Mouse (Mus musculus) erythroid progenitor cell, adult 5-6 weeks (primary cell): Measurements from ENCODE around the gene Arl5c. TPM values are rescaled to one million over a fixed set of nuclear protein-coding genes. Genes with fewer than 3 reads are reported as not detected.

Experiments used
- ATAC-seq: replicated peaks from 2 replicates; pipeline ENCODE4 v1.8.0; 2016; ENCODE audit warnings: moderate number of reproducible peaks, mild to moderate bottlenecking, moderate TSS enrichment, inconsistent platforms; ENCODE audit not compliant: poor library complexity, low FRiP score, severe bottlenecking
- total RNA-seq, 2 experiments: library from RNA; stranded (forward) in 1 of 2; stranded (reverse) in 1 of 2; fragments of 150-400 nt in 1 of 2; fragments of 186-747, 209-891 nt in 1 of 2; gene quantifications; 2 replicates each; pipeline versions ENCODE4 v1.2.3 to v1.2.4; 2015 to 2017; ENCODE audit warnings: low replicate concordance in 2 of 2

Arl5c gene
- total RNA-seq (2015; ENCODE audit: low replicate concordance) (8.8 and 24.5 TPM in 2 replicates), total RNA-seq (2017; ENCODE audit: low replicate concordance) (9.6 and 17.5 TPM in 2 replicates)

DNA sequence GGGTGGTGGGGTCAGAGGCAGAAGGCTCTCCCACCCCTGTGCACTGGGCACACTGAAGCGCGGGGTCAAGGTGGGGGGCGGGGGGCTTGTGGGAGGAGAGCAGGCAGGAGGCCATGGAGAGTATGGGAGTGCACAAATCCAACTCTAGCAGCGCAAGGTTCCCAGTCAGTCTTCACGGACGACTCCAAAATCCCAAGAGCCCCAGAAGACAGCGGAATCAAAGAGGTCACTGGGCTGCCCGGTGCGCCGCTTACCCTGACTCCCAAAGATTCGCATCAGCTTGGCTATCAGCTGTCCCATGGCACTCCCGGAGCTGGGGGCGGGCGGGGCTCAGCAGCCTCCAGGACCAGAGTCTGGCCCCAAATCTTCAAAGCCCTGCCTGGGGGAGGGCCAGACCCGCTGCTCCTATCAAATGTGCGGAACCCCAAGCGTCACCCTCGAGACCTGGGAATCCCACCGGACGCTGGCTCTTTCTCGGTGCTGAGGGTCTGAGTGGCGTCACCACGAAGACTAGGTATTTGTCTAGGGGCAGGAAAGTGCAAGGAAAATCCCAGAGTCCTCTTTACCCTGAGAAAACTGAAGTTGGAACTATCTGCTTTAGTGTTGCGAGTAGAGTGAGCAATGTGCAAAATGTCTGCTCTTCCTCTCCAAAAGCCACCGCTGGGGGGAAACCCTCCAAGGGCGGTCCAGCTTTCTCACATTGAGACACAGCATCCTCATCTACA lies at the start of gene Arl5c:
Arl5c (minus strand) TSS at position 618 of the 725 bp plus-strand sequence.
- no peak for ATAC-seq

DNA sequence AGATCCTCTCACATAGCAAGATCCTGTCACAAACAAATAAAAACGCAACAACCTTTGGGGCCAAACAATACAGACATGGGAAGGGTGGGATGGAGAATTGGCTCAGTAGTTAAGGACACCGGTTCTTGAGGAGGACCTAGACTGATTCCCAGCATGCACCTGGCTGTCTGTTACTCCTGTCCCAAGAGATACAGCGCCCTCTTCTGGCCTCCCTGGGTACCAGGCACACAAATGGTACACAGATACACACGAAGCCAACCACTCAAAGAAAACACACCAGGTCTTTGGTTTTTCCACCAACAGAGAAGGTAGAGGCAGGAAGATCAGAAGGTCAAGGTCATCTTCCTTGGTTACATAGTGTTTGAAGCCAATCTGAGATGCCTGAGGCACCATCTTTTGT lies 49.6 kb upstream of the Arl5c start:
- ATAC-seq, result no peak

DNA sequence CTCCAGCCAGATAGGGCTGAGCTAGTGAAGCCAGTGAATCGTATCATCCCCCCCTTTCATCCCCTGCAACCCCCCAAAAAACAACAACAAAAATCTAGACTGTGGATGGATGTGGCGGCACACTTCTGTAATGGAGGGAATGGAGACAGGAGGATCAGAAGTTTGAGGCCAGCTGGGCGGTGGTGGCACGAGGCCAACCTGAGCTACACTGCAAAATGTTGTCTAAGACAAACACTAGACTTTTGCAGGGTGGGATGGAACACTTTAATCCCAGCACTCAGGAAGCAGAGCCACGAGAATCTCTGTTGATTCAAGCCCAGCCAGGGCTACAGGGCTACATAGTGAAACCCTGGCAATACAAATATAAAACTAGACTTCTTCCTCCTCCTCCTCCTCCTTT lies 48.1 kb upstream of the Arl5c start:
- no peak for ATAC-seq

DNA sequence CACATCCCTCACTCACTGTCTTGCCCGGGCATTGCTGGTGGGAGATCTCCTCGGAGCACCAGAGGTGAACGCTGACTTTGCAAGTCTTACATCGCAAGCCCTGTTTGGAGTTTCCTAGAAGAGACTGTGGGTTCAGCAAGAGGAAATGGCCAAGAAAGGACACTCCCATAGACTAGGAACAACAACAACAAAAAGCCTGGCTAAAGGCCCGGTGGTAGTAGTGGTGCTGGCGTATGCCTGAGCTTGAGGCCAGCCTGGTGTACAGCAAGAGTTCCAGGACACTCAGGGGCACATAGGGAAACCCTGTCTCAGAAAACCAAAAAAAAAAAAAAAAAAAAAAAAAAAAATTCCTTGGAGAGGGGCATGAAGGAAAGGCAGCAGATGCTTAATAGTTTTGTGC lies 46.8 kb upstream of the Arl5c start:
- no peak for ATAC-seq

DNA sequence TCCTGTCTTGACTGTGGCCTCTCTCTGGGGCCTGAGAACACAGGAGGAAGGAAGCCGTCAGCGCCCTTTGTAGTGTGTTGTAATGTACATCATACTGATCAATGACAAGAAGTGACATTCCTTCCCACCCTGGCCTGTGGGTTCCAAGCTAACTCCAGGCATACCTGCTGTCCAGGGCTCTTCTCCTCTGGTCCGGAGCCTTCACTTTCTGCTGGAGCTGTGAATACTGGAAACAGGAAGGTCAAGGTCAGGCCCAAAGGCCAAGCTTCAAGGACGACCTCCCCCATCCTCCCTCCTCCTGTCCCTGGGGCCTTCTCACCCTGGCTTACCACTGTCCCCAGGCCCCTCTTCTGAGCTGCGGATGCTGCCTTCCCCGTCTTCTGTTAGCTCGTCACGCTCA lies 45.0 kb upstream of the Arl5c start:
- ATAC-seq, result no peak

DNA sequence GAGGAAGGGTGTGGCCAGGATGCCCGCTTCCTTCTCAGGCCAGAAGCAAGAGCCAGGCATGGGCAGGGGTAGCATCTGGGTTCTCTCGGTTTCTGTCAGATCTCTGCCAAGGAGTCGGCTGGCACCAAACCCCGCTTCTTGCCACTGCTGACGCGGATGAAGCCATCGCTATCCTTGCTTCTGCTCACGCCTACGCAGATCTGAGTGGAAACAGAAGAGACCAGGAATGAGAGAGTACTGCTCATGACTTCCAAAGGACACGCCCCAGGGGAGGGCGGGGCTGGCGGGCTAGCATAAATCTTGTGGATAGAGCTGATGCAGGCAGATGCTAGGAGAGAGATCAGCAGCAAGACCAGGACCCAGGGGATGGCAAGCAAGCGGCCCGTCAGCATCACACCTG lies 41.9 kb upstream of the Arl5c start:
- no peak for ATAC-seq

DNA sequence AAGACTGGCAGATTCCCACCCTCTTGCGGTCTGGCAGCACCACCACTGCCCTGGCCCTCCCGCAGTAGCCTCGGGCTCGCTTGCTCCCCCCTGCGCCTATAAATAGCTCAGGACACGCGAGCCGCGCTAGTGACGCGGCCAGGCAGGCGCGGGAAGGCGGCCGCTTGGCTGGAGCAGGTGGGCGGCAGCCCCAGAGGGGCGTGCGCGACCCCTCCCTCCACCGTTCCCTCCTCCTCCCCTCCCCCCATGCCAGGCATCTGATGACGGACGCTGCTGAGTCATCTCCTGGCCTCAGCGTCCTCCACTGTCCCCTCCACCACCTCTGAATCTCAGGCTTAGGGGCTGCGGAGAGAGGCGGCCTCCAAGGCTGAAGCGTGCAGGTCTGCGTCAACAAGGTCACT lies 40.0 kb upstream of the Arl5c start:
- ATAC-seq, result no peak

DNA sequence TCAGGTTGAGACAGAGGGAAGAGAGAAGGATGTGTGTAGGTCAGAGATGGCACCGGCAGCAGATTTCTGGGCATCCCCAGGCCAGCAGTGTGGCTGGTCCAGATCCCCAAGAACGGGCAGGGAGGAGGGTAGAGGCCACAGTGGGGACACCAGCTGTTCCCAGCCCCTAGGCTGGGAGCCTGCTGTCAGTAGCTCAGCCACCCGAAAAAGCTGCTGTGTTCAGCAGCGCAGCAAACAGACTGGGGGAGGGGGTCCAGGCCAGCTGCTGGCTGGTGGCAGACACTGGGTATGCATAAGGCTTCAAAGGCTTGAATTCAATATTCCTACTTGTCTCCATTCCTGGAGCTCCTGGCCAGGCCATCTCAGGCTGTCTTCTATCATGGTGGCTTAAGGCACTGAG lies 38.9 kb upstream of the Arl5c start:
- ATAC-seq, result no peak

DNA sequence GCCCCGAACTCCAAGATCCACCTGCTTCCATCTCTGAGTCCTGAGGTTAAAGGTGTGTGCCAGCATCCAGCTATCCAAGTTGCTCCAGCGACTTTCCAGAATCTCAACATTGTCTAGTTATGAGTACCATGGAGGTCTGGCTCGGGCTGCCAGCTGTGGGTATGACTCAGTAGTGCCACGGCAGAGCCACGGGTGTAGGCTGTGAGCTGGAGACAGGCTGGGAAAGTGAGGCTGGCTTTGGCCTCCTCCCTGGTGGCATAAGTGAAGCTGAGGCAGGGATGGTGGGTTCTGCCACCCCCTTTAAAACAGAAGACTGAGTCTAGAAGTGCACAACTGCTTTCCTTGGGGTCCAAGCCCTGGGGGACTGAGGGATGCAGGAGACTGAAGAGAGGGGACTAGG lies 38.1 kb upstream of the Arl5c start:
- no peak for ATAC-seq

DNA sequence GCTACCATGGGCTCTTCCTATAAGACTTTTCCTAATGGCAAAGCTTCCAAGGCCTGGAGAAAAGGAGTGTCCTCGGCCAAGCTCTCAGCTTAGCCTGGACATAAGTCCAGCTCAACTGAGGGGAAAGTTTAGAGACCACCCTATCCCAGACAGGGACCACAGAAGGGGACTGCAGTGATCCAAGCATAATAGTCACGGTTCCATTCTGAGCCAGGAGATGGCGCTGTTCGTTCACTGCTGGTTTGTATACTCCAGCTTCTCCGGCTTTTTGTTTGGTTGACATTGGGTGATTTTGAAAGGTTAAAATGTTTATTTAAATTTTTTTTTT lies 35.4 kb upstream of the Arl5c start:
- ATAC-seq, result no peak

DNA sequence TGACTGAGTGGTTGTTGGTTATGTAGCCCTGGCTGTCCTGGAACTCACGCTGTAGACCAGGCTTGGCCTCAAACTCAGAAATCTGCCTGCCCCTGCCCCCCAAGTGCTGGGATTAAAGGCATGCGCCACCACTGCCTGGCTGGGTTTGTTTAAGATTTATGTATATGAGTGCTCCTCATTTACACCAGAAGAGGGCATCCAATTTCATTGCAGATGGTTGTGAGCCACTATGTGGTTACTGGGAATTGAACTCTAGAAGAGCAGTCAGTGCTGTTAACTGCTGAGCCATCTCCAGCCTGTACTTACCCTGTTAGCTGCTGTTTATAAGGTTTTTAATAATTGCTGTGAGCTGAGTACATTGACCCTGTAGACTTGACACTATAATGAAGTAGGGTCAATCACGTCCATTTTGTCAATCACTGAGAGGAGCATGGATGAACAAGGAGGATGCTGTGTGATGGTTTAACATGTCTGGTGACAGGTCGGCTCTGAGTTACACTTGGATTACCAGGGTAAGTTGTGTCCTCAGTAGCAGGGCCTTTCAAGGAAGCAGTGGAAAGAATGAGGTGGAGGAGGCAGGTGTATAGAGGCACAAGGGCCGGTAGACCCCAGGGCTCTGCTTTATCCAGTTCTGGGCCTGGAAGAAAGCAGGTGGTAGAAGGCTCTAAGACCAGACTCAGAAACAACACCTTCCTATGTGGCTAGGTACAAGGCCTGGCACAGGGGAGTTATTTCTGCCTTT lies 34.9 kb upstream of the Arl5c start:
- ATAC-seq, result no peak

DNA sequence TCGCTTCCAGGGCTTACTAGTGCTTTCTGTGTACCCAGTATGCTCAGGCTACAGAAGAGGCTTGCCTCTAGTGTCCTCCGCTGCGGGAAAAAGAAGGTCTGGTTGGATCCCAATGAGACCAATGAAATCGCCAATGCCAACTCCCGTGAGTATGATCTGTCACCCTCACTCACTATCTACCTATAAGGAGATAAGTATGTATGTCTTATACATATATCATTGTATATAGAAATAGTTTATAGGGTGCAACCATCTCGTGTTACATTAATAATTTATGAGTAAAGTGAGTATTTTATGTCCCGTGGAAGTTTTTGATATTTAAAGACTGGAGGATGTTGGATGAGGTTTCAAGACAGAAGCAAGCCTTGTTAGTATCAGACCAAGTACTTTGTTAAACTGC lies 31.8 kb upstream of the Arl5c start:
- ATAC-seq, result no peak

DNA sequence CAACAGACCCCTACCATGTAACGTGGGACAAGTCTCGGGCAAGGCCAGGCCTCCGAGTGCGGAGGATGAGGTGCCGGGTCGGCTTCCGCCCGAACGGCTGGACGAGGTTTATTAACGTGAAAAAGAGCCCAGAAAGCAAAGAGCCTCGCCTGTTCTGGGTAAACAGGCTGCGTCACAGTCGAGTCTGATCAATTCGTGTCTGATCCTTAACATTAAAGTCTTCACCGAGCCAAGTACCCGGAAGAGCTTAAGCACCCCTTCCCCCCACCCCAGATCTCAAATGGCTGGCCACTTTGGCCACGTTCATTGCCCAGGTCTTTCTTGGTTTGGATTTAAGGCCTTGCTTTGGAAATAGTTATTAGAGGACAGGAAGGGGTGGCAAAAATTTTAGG lies 31.3 kb upstream of the Arl5c start:
- no peak for ATAC-seq

DNA sequence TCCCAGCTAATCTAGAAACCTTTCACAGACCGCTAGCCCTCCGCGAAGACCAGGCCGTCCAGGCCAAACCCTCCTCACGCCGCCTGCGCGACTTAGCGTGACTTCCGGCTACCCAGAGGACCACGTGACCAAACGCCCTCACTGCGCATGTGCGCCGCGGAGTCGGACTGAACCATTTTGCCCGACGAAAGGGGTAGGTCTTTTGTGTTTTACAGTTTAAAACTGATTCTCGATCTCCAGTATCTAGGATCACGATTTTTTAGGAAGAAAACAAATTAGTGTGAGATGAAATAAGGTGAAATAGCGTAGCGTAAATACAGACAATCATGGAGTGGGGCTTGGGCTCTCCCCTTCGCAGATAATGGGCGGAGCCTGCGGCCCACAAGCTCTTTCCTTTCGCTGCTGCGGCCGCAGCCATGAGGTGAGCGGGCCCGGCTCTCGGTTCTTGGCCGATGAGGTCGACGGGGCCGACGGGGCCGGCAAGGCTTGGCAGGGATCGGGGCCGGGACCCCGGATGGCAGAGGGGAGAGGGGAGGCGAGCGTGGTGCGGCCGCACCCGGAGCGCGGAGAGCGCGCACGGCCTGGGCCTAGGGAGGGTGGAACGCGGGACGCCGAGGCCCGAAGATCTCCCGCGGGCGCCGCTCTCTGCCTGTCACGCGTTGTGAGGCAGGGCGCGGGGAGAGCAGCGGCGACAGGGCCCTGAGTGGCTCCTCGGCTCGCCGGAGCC lies 30.8 kb upstream of the Arl5c start, which contains the start of gene Rpl19:
Rpl19 (plus strand) TSS at position 141 of the 727 bp plus-strand sequence.
- ATAC-seq, result peak; percentile 88

DNA sequence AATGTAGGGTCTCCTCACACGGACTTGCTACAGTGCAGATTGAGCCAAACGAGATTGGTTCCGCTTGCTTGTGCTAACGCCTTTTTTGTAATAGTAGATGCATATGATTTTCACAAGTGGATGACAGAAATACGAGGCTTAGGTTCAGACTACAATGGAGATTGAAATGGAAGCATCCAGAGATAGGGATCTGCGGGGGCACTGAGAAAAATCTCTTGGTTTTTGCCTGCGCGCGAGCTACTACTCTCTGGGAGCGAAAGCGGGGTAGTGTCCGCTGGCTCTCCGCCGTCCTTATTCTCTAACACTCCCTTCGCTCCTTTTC lies 30.2 kb upstream of the Arl5c start:
- peak; percentile 25; the same call in 1 of the 2 replicates for ATAC-seq

DNA sequence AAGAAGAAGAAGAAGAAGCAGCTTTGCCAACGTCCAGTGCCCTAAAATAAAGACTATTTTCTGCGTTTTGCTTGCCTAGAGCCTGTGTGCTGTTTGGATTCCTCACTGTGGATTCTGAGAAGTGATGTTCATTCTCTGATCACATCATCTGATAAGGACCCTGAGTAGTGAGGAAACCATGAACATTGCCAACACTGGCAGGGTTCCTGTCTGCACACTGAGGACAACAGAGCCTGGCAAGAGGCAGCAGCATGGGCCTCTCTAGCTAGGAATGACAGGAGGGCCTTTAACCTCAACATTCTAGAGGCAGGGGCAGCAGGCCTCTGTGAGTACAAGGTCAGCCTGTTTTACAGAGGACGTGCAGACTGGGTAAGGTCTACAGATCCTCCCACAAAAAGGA lies 28.5 kb upstream of the Arl5c start:
- ATAC-seq, result no peak

DNA sequence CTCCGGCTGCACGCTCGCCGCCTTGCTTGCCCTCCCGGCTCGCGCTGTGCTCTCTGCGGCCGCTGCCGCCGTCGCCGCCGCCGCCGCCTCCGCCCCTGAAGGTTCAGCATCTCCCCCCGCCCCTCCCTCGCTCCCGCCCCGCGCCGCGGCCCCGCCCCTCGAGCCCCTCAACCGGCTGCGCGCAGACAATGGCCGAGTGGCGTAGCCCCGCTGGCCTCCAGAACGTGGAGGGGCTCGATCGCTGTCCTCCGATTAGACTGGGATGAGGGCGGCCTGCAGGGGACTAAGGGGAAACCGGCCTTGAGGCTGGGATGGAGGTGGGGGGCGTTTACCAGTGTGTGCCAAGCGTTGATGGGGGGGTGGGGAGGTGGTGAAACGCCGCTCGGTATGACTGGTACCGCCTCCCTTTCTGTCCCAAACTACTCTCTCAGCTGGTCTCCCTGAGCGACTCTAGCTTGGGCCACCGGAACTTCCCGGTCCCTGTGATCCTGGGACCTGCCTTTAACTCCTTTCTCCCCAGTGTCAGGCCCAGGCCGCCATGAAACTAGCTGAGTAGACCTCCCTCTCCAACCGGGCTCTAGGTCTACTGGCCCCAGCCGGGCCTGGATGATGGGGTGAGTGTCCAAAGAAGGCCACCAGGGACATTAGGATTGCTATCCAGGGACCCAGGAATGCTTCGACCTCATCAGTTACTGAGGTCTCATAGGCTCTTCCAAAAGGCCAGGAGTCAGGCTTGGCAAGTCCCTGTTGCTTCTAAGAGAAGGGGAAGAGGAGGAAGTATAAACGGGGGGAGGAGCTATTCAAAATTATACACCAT lies 26.8 kb upstream of the Arl5c start, which contains the start of gene Cacnb1:
Cacnb1 (minus strand) TSS at position 480 of the 817 bp plus-strand sequence.
- no peak for ATAC-seq

DNA sequence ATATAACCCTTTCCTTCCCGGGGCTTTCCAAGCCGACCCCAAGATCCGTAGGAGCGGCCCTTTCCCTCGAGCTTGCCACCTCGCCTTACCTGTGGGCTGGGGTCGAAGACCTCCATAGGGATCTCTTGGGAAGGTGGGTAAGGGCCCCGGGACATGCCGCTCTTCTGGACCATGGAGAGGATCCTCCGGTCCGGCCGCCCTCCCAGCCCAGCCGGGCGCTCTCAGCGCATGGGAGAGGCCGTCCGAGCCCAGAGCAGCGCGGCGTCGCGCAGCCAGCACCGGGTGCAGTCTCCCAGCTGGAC lies 26.2 kb upstream of the Arl5c start:
- no peak for ATAC-seq

DNA sequence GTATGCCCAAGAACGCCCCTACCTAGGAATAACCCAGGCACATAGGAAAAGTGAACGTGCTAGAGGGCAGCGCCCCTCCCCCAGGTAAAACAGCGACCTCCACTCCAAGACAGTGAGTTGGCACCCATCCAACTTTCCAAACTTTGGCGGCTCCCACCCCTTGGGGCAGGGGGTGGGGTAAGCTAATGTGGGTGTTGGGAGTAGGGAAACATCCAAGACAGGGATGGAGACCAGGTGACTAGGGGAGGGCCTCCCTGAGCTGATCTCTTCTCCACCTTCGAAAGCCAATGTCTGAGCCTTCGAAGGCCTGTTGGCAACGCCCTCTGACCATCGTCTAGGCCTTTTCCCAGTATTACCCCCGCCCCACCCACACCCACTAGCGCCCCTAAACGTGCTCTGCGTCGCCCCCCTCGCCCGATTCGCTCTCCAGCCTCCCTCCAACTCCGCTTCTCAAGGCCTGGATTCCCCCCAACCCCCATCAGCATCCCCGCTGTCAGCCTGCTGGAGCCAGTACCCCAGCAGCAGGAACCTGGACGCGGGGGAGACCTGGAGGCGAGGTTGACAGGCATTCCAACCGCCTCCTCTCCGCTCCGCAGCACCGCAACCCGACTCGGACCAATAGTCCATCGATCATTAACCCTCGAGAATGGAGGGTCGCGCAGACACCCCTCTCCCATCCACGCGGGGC lies 25.7 kb upstream of the Arl5c start:
- no peak for ATAC-seq

DNA sequence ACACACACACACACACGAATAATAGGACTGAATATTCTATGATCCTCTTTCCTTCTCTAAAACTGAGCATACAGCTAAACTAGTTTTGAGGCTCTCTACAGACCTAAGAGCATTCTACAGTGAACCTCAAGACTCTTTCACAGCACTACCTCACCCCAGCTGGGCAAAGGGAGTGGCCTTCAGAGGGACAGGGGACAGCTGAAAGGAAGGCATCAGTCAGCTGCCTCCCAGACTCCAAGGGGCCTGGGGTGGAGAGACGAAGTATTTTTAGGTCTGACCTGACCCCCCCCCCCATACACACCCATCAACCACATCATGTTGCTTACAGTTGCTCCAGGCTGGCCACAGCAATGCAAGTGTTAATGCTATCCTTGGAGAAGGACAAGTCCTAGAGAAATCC lies 25.1 kb upstream of the Arl5c start:
- ATAC-seq, result no peak
